Mouse (Mus musculus) neutrophil, adult 5-6 weeks (primary cell): ENCODE data around the gene Rnf114. TPM values are rescaled to one million over a fixed set of nuclear protein-coding genes. Genes with fewer than 3 reads are reported as not detected.

Experiments
- ATAC-seq: fragments of 151-379, 151-347 bp; 2 replicates; pipeline ENCODE4 v1.8.0; 2017; ENCODE audit warnings: mild to moderate bottlenecking, moderate TSS enrichment; ENCODE audit not compliant: insufficient number of reproducible peaks, poor library complexity, low FRiP score, severe bottlenecking; ENCODE audit errors: extremely low read depth
- total RNA-seq: library from RNA; stranded (forward); fragments of 200-1000 nt; gene quantifications from 2 replicates; pipeline ENCODE4 v1.2.3, GENCODE M21; 2017

The Rnf114 gene
- total RNA-seq, 1 experiment from 2014 or later: 86.2 TPM

DNA sequence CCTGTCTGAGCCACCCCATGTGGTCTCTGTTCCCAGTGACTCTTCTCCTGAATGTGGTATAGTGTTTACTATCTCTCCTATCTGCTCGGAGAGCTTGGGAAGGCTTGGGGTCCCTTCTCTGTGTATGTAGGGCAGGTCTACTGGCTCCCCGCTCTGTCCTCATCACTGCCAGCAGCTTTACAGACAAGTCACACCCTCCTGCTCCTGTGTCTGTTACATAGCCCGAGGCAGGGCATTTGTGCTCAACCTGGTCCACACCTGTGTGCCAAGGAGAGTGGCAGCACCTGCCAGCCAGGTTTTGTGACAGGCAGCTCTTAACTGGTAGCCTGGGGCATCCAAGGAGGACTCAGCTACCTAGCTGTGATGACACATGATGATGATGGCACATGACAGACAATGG lies 21.8 kb upstream of the Rnf114 start:
- ATAC-seq: no peak

DNA sequence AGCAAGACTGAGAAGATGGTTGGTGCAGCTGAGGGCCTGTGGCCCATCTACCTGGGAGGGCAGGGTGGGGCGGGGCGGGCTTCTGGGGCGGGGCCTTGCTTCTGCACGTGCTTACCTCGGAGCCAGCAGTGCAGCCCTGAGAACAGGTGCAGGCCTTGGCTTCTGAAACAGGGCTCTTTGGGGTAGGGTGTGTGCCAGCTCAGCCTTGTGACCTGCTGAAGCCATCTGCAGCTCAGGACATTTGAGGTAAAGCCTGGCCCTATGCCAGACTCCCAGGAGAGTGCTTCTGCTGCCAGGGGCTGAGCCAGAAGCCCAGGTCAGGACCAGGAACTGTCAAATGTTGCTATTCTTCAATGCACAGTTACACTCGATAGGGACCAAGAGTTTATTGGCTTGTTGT lies 20.9 kb upstream of the Rnf114 start:
- ATAC-seq: no peak

DNA sequence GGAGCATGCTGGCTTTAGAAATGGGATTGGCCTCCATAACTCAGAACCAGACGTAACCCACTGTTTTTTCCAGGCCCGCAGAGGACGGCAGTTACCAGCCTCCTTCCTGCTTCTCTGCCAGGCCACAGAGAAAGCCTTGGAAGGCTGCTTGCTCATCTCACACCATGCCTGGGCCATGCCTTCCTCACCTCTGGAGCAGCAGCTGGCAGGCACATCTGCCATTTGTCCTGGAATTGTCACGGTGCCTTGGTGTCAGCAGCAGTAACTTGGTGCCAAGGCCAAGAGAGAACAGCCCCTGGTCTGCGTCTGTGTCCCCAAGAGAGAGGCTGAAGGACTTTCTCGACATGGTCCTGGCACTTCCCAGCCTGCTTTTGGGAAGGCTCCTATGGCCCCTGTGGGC lies 18.2 kb upstream of the Rnf114 start:
- ATAC-seq: no peak

DNA sequence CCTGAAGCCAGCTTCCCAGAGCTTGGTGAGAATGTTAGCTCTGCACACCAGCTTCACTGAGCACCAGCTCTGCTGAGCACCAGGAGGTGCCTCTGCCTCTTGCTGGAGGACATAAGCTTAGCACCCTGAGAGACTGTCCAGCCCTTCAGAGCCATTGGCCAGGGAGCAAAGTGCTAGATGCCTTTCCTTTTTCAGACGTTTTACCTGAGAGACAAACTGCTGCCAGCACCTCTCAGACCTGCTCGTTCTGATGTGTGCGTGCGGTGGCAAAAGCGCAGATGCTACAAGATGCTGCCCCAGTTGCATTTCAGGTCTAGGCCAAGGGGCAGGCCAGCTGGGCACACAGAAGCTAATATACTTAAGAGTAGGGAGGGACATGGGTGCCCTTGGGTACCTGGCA lies 16.8 kb upstream of the Rnf114 start:
- no peak for ATAC-seq

DNA sequence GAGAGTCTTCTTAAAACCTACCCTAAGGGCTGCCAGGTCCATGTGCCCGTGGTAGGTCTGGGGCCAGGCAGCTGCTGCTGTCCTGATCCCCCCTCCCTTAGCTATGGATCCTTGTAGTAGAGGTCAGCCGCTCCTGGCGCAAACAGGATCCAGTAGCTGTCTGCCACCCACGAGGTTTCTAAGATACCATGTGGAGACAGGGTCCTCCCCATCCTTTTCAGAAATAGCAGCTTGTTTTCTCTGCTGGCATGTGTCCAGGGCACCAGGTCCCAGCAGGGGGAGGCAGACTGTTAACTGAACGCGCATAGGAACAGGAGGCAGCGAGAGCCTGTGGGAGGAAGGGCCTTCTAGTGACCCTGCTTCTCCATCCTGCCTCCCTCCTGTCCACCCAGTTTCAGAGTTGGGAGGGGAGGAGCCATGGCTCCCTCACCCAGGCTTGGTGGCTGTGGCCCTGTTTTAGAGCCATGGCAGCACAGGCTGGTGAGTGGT lies 16.2 kb upstream of the Rnf114 start:
- ATAC-seq: no peak

DNA sequence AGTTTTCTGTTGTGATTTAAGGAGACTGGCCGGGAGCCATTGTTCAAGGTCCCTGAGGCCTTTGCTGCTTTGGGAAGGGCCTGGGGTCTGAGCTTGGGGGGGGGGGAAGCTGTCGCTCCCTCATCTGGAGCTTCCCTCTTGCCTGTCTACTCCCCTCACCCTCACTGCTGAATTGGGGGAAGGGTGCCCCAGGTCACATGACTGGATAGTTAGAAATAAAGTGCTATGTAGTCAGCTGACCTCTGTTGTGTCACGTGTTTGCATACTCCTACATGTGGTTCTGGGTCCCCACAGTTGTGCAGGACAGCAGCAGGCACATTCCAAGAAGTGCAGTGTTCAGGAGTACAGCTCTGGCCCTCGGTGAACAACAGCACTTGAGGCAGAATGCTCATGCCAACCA lies 15.7 kb upstream of the Rnf114 start:
- no peak for ATAC-seq

DNA sequence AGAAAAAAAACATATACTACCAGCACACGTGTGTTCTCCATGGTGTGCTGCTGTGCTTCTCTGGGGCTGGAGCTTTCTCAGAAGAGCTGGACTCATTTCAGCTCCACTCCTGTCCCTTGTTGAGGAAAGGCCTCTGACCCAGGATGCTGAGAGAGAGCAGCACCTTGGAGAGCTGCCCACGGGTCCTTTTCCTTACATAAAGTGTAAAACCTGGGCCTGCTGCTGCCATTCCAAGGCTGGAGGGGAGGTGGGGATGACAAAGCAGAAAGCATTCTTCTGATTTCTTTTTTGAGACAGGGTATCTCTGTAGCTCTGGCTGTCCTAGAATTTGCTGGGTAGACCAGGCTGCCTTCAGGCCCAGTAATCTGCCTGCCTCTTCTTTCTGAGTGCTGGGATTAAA lies 14.3 kb upstream of the Rnf114 start:
- no peak for ATAC-seq

DNA sequence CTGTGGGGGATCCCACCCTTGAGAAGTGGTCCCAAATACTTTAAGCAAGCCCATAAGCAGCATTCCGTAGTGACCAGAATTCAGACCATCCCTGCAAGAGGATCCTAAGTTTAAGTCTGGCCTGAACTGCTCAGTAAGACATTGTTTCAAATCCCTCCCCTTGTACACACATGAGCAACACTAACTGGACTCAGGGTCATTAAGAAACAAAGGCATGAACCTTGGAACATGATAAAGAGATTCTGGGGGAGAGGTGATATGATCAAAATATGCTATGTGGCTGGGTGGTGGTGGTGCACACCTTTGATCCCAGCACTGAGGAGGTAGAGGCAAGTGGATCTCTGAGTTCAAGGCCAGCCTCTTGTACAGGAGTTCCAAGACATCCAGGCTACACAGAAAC lies 12.9 kb upstream of the Rnf114 start:
- ATAC-seq: no peak

DNA sequence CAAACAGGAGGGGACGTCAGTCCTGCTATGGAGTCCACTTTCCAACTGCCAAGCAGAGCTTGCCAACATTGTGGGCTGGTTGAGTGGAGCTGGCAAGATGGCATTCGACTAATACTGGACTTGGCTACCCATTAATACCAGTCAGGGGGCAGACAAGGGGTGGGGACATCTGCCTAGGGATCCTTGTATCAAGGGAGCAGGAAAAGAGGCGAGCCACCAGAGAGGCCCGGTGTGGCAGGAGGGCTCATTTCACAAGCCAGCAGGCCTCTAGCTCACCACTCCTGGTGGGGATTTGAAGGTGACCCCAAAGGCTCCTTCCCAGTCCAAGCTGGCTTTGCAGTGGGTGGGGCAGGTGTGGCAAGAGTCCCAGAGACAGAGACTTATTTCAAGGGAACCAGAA lies 9.8 kb upstream of the Rnf114 start:
- no peak for ATAC-seq

DNA sequence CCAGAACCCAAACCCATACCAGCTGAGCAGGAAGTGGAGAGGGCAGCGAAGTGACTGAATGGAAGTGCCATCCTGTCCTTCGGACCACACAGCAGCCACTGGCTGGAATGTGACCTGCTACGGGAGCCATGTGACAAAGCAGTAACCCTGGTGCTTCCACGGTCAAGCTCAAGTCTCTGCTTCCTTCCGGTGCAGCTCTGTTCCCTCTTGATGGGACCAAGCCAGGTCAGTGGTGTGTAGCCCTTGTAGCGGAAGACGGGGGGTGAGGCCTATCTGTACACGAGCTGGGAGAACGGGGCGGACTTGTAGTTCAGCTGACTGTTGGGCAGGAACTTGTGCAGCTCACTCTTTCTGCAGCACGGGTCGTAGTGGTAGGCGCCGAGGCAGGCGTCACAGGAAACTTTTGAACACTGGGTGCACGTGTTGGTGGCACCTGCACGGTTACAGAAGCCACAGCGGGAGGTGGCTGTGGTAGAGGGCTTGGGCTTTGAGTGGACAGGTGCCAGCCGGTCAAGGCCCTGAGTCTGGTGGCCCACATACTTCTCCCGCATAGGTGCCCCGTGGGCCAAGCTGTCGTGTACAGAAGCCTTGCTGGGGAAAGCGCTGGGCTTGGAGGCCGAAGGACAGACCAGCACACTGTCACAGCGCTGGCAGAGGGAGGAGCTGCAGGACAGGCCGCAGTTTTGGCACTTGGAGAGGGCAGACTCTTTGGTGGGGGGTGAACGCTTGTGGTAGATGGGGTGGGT lies 9.2 kb upstream of the Rnf114 start:
- ATAC-seq: no peak

DNA sequence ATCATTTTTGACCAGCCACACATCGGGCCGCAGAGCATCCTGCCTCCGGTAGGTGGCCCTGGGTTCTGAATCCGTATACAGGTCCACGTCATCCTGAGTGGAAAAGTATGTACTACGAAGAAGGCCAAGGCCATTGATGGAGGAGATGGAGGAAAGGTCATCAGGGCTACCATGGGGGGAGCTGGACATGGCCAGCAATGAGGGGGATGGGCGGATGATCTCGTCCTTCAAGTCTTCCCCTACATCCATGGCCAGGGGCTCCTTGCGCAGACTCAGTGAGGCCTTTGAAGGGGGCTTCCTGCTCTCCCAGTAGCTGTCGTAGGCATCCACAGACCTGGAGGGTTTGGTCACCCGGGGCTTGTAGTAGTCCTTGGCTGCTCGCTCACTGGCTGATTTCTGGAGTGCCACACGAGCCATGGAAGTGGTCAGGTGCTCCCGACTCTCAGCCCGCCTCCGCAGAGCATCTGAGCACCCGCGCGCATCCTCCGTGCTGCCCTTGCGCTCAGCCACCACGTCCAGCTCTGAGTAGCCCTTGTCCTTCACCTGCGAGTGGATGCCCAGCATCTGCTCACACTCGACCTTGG lies 8.5 kb upstream of the Rnf114 start:
- no peak for ATAC-seq

DNA sequence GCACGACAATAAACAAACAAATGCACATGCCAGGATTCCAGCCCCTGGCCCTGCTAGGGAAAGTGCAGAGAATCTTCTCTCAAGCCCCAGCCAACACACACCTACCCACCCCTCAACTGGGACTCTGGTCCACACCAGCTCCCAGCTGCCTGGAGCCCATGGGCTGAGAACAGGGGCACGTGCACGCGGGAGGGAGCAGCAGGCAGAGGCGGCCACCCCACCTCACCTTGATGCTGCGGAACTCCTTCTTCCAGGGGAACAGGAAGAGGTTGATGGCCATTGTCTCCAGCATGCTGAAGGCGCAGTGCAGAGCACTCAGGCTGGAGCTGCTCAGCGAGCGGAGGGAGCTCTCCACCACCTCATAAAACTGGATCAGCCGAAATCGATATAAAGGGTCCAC lies 7.5 kb upstream of the Rnf114 start:
- no peak for ATAC-seq

DNA sequence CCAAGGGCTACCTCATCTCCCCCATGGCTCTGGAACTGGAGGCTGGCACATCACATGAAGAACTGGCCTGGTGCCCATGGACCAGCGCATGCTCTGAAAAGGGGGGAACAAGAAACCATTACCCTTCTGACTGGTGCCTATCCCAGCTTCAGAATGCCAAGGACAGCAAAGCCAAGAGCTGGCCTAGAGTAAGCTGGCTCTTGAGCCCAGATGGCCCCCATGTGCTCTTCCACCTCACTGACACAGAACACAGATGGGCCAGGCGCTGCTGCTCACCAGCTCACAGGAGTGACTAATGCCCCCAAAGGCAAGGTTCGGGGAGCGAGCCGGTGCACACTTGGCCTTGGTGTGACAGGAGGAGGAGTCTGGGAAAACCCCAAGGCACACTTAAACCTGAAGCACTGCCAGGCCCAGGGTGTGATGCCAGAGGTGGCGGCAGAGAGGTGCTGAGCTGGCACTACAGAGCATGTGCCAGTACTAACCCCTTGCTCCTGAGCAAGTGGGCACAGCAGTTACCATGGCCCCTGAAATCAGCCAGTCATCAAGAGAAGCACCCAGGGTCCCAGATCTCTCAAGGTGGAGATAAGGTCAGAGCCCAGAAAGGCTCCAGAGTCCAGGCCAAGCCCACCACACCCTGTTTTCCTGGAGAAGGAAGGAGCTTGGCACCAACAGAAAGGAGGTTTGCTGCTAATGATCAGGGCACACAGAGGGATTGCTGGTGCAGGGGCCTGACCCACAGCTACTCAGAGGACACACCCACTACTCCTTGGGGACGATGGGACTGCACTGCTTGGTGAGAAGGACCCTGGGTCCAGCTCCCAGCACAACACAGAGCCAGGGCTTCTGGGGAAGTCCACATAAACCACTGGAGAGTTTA lies 6.7 kb upstream of the Rnf114 start:
- no peak for ATAC-seq

DNA sequence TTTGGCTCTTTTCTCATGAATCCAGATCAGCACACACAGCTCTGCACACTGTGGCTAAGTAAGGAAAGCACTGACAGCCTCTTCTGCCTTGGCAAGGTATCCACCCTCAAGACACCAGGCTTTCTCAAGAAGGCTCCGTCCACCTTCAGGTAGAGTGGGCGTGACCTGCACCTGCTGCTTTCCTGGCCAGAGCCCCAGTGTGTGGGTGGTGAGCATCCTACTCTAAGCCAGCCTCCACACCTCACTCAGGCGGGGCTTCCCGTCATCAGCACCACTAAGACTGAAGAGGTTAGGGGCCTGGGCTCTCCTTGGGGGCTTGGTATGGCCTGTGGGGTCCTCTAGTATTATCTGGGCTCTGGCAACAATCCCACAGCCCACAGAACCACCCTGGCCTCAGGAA lies 5.9 kb upstream of the Rnf114 start:
- no peak for ATAC-seq

DNA sequence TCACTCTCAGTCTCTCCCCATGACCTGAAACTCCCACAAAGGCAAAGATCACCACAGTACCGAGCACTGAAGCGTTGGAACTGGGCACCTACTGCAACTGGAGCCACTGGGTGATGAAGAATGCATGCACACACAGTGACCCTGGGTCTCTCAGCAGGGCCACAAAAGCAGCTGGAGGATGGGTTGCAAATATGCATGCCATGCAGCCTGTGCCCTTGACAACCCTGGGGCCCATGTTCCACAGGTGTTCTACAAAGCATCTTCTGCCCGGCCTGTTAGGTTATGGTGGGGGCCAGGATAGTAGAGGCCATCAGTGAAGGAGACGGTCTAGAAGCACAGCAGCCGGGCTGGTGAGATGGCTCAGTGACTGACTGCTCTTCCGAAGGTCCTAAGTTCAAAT lies 4.9 kb upstream of the Rnf114 start:
- ATAC-seq: no peak

DNA sequence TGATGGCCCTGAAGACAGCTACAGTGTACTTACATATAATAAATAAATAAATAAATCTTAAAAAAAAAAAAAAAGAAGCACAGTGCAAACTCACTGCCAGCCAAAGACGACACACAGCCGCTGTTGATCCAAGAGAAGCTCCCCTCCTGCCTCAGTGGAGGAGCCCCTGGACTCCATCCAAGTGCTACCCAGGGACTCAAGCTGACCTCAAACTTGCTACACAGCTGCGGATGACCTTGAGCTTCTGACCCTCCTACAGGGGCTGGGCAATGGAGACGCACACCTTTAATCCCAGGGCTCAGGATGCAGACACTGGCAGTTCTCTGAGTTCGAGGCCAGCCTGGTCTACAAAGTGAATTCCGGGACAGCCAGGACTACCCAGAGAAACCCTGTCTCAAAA lies 4.5 kb upstream of the Rnf114 start:
- ATAC-seq: no peak

DNA sequence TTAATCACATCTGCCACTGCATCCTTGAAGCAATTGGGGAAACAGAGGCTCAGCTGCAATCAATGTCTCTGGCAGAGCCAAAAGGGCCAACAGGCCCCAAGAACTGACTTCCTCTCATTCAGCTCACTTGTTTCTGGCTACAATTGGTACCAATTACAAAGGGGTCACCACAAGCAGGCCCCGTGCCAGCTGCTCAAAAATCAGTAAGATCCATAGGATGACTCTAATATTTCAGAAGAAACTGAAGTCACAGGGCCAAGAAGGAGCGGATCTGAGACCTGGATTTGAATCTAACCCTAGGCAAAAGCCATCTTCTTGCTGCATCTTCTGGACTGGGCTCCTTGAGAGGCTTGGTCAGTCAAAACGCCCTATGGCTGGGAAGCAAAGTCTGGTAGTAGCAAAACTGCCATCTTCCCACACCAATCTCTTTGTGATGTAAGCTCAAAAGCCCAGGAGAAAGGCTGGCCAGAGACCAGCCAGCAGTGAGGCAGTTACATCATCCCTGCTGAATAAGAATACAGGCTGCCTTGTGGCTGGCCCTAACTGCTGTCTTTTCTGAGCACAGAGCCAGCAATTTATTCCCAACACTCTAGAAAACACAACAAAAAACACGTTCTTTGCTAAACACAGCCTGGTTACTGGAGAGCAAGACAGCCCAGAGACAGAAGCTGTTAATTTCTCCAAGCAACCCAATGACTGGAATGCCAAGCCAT lies 1.5 kb upstream of the Rnf114 start:
- no peak for ATAC-seq

DNA sequence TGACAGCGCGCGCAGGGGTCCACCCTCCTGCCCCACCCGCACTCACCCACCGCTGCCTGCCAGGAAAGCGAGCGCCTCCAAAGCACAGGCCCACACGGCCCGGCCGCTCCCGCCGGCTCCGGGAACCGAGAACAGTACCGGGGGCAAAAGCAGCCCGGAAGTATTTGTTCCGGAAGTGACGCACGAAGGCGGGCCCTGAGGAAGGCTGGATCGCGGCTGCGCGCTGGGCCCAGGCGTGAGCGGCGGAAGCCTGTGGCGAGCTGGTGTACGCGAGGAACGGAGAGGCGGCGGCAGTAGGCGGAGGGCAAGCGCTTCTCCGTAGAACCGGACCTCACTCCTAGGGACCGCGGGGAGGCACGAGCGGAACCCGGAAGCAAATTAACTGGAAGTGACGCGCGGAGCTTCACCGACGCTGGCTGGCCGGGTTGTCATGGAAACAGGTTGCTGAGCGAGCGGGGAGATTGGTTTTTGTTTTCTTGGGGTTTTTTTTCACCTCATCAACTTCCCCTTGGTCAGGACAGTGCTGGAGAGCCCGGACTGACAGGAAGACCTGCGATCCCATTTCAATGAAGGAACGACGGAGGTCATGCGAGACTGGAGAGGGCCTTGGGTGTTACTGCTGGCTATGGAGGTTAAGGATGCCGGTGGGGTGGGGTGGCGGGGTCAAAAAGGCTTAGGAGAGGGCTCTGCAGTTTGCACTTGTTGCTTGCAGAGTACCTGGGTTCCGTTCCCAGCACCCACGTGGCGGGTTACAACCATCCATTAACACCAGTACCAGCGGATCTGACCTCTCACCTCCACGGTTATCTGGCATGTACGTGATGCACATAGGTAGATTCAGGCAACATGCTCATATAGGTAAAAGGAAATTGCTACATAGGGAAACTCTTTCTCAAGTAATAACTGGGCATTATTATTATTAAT lies 530 bp downstream of the Rnf114 start, which contains the start of gene Spata2:
Gene Spata2, minus strand, starts transcription at position 175 of the 924 bp plus-strand sequence.
- ATAC-seq: peak; percentile 82
